In genomic region chr13:113983633-113984032, GRCm38 (mm10) we compare ENCODE assay signal across 21 mouse cellular contexts.
DNase-seq lines count a peak whose midpoint lies in the region; ATAC-seq and TF ChIP-seq lines count a peak whose summit lies in the region.
"Had no signal": no experiment of that assay in that cellular context is flagged by ENCODE, and none has a peak within 500 bp of the region (broad histone marks: within the 10 kb centered on the region; RNA-seq: fewer than 3 reads in every experiment).

No protein-coding gene starts in this region.

- no peak overlapping the region for H3K9ac ChIP-seq in midbrain, embryonic 14.5 days (replicated peaks; ENCODE audit: low read length)
- H3K9ac ChIP-seq: embryonic facial prominence, embryonic 15.5 days; hindbrain, embryonic 12.5 days; liver, embryonic 13.5 days; neural tube, embryonic 12.5 days had no signal

- no peak overlapping the region for H3K4me2 ChIP-seq in midbrain, embryonic 14.5 days (ENCODE audit: low read length)
- H3K4me2 ChIP-seq: embryonic facial prominence, embryonic 15.5 days; hindbrain, embryonic 12.5 days; liver, embryonic 13.5 days; neural tube, embryonic 12.5 days had no signal

- 20% methylated on average over 6 of the region's 6 CpGs for WGBS in limb, embryonic 10.5 days
- 73% methylated on average over 6 of the region's 6 CpGs for WGBS in midbrain, embryonic 14.5 days

- peaks cover 29% of the 10 kb centered on the region for H3K4me1 ChIP-seq in limb, embryonic 10.5 days
- peaks cover 10% of the 10 kb centered on the region for H3K4me1 ChIP-seq in midbrain, embryonic 14.5 days (ENCODE audit: control insufficient read depth, insufficient read depth, low read length)
- H3K4me1 ChIP-seq: liver, embryonic 13.5 days had no signal

- peak; percentile 67 for ATAC-seq in megakaryocyte, adult 5-6 weeks (ENCODE audit: poor library complexity, severe bottlenecking)
- ATAC-seq in midbrain, embryonic 14.5 days (ENCODE audit: low FRiP score, low TSS enrichment) = no peak
- no peak for ATAC-seq in erythroid progenitor cell, adult 5-6 weeks (replicated peaks; ENCODE audit: low FRiP score, poor library complexity, severe bottlenecking)

- no peaks in the 10 kb centered on the region for H3K9me3 ChIP-seq in limb, embryonic 10.5 days (replicated peaks)
- H3K9me3 ChIP-seq in midbrain, embryonic 14.5 days (ENCODE audit: control insufficient read depth, low read length) = no peaks in the 10 kb centered on the region
- H3K9me3 ChIP-seq: embryonic facial prominence, embryonic 15.5 days; forebrain, embryonic 10.5 days; hindbrain, embryonic 12.5 days; liver, embryonic 13.5 days; midbrain, embryonic 10.5 days; neural tube, embryonic 12.5 days had no signal

- no peaks in the 10 kb centered on the region for H3K36me3 ChIP-seq in limb, embryonic 10.5 days
- no peaks in the 10 kb centered on the region for H3K36me3 ChIP-seq in midbrain, embryonic 14.5 days (ENCODE audit: control insufficient read depth, insufficient read depth, low read length)
- H3K36me3 ChIP-seq: embryonic facial prominence, embryonic 15.5 days; forebrain, embryonic 10.5 days; hindbrain, embryonic 12.5 days; liver, embryonic 13.5 days; midbrain, embryonic 10.5 days; neural tube, embryonic 12.5 days had no signal

- no peaks in the 10 kb centered on the region for H3K27me3 ChIP-seq in limb, embryonic 10.5 days (ENCODE audit: low read depth, poor library complexity, severe bottlenecking)
- peaks cover 3% of the 10 kb centered on the region; the same call in 1 of the 2 replicates for H3K27me3 ChIP-seq in midbrain, embryonic 14.5 days (ENCODE audit: control insufficient read depth, insufficient read depth, low read length)
- H3K27me3 ChIP-seq: embryonic facial prominence, embryonic 15.5 days; hindbrain, embryonic 12.5 days; liver, embryonic 13.5 days; neural tube, embryonic 12.5 days had no signal

- peak; percentile 51 for DNase-seq in heart, adult 11 months
- no peak for DNase-seq in heart, postnatal 4 days
- peak; percentile 3 for DNase-seq in A20 (ENCODE audit: low read depth, low spot score)
- peak; percentile 76 for DNase-seq in brain, embryonic 14.5 days (ENCODE audit: low read depth)
- no peak for DNase-seq in limb, embryonic 10.5 days (ENCODE audit: low spot score)
- no peak for DNase-seq in midbrain, embryonic 14.5 days
- DNase-seq: cerebellum, adult 8-10 months; gastrocnemius, postnatal 10 days; kidney, adult 8-10 months; kidney, postnatal 25 days; liver, embryonic 13.5 days; right cerebral cortex, postnatal 14 days; thymus, postnatal 36 days had no signal

- no peak for TF ChIP-seq CTCF in brain, embryonic 14.5 days (IDR thresholded peaks at IDR 0.05; ENCODE audit: borderline replicate concordance, extremely low read depth, insufficient read depth, insufficient read length)

- no peak overlapping the region for H3K27ac ChIP-seq in limb, embryonic 10.5 days
- H3K27ac ChIP-seq in midbrain, embryonic 14.5 days (replicated peaks; ENCODE audit: low read depth, low read length) = no peak overlapping the region
- H3K27ac ChIP-seq: embryonic facial prominence, embryonic 15.5 days; forebrain, embryonic 10.5 days; hindbrain, embryonic 12.5 days; left cerebral cortex, adult 2 months; liver, embryonic 13.5 days; midbrain, embryonic 10.5 days; neural tube, embryonic 12.5 days had no signal

- TF ChIP-seq POLR2A in brain, embryonic 14.5 days (IDR thresholded peaks at IDR 0.05; ENCODE audit: borderline replicate concordance, extremely low read depth, insufficient read depth, insufficient read length, poor library complexity, severe bottlenecking) = no peak

- no peak overlapping the region for H3K4me3 ChIP-seq in limb, embryonic 10.5 days
- H3K4me3 ChIP-seq in midbrain, embryonic 14.5 days (replicated peaks; ENCODE audit: low read depth, low read length) = no peak overlapping the region
- H3K4me3 ChIP-seq: embryonic facial prominence, embryonic 15.5 days; forebrain, embryonic 10.5 days; hindbrain, embryonic 12.5 days; left cerebral cortex, adult 2 months; liver, embryonic 13.5 days; midbrain, embryonic 10.5 days; neural tube, embryonic 12.5 days had no signal

Comparison
In these comparisons a context has a peak if more than half of its experiments do, and no peak if none do; other contexts are left out.
1. DNase-seq: peak in heart, adult 11 months (single experiment), A20 (single experiment) and brain, embryonic 14.5 days (single experiment); none in heart, postnatal 4 days (single experiment), limb, embryonic 10.5 days (single experiment) and midbrain, embryonic 14.5 days (single experiment).